Mouse (Mus musculus) spleen, adult 2 months (tissue): ENCODE results near the gene Sbk2.

Experiments used
- CTCF ChIP-seq: fragments of 200-500 bp; IDR thresholded peaks from 2 replicates; pipeline ENCODE4 v1.5.1; 2011; ENCODE audit warnings: mild to moderate bottlenecking, inconsistent platforms; ENCODE audit not compliant: insufficient read depth, insufficient read length, insufficient replicate concordance; ENCODE audit errors: extremely low read depth
- POLR2A ChIP-seq: fragments of 200-500 bp; IDR thresholded peaks from 2 replicates; pipeline ENCODE4 v1.6.1; 2011; ENCODE audit warnings: low read depth, low read length, inconsistent platforms

- no peak for TF ChIP-seq POLR2A
- TF ChIP-seq CTCF: no peak
Measured at GRCm38 (mm10) chr7:4942673-4943072, 21.5 kb downstream of the Sbk2 start.
